Mouse (Mus musculus): ENCODE data around the gene Dcaf8. TPM values are rescaled to one million over a fixed set of nuclear protein-coding genes. Genes with fewer than 3 reads are reported as not detected.

The Dcaf8 gene
- polyA plus RNA-seq, 1 experiment from 2014 or later: 102 TPM

Other genes with a start within 250 kb of the Dcaf8 start
- gene Slamf6, start 230.6 kb upstream of the Dcaf8 start, polyA plus RNA-seq (2014; fragmentation: Nextera tagmentation; extraction: Ambion mirVana): 0.50 and 0.52 TPM in 2 replicates
- gene Vangl2, start 119.6 kb upstream of the Dcaf8 start, polyA plus RNA-seq (2014; fragmentation: Nextera tagmentation; extraction: Ambion mirVana): 13.5 and 16.7 TPM in 2 replicates
- 1.6 and 1.9 TPM in 2 replicates for gene Nhlh1, start 90.5 kb upstream of the Dcaf8 start, polyA plus RNA-seq (2014; fragmentation: Nextera tagmentation; extraction: Ambion mirVana)
- 227 and 230 TPM in 2 replicates for gene Copa, start 65.6 kb upstream of the Dcaf8 start, polyA plus RNA-seq (2014; fragmentation: Nextera tagmentation; extraction: Ambion mirVana)
- gene Ncstn, start 65.3 kb upstream of the Dcaf8 start, polyA plus RNA-seq (2014; fragmentation: Nextera tagmentation; extraction: Ambion mirVana): 91.3 and 107 TPM in 2 replicates
- gene Pex19, start 21.3 kb upstream of the Dcaf8 start, polyA plus RNA-seq (2014; fragmentation: Nextera tagmentation; extraction: Ambion mirVana): 130 and 148 TPM in 2 replicates
- gene Pea15a, start 58.7 kb downstream of the Dcaf8 start, polyA plus RNA-seq (2014; fragmentation: Nextera tagmentation; extraction: Ambion mirVana): 149 and 150 TPM in 2 replicates
- 39.4 and 74.3 TPM in 2 replicates for gene Casq1, start 71.8 kb downstream of the Dcaf8 start, polyA plus RNA-seq (2014; fragmentation: Nextera tagmentation; extraction: Ambion mirVana)
- gene Atp1a4, start 110.3 kb downstream of the Dcaf8 start, polyA plus RNA-seq (2014; fragmentation: Nextera tagmentation; extraction: Ambion mirVana): 0.05 TPM in 1 of 2 replicates, not detected in the other
- gene Igsf8, start 113.6 kb downstream of the Dcaf8 start, polyA plus RNA-seq (2014; fragmentation: Nextera tagmentation; extraction: Ambion mirVana): 57.2 and 60.4 TPM in 2 replicates
- gene Atp1a2, start 150.0 kb downstream of the Dcaf8 start, polyA plus RNA-seq (2014; fragmentation: Nextera tagmentation; extraction: Ambion mirVana): 5.6 and 6.2 TPM in 2 replicates
- gene Kcnj9, start 181.2 kb downstream of the Dcaf8 start, polyA plus RNA-seq (2014; fragmentation: Nextera tagmentation; extraction: Ambion mirVana): 0.06 TPM in 1 of 2 replicates, not detected in the other
- gene Kcnj10, start 193.1 kb downstream of the Dcaf8 start, polyA plus RNA-seq (2014; fragmentation: Nextera tagmentation; extraction: Ambion mirVana): 0.18 and 0.28 TPM in 2 replicates
- gene Pigm, start 228.5 kb downstream of the Dcaf8 start, polyA plus RNA-seq (2014; fragmentation: Nextera tagmentation; extraction: Ambion mirVana): 6.9 and 7.2 TPM in 2 replicates